Mouse (Mus musculus): ENCODE results near the gene Pkd1l1. TPM values are rescaled to one million over a fixed set of nuclear protein-coding genes. Genes with fewer than 3 reads are reported as not detected.
A peak's percentile ranks its signal among the peaks of the same experiment; 100 is the strongest.

Gene Pkd1l1
- 0.02 and 0.07 TPM in 2 replicates for polyA plus RNA-seq (2015; fragmentation: Nextera tagmentation; extraction: Ambion mirVana)

DNA sequence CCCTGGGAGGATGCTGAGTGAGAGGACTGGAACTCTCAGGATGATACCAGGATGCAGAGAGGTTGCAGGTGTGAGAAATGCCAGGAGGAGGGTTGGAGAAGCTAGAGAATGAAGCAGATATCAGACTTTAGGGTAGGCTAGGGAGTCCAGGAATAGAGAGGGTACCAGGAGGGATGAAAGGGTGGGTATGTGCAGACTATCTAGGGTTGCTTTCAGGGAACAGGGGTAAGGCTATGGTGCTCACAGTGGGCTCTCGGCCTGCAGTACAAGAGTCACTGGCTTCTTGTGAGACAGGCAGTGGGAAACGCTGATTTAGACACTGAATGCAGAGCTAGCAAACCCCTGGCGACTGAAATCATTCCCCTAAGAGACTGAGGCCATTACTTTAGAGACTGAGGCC, at the start of gene Pkd1l1:
Gene Pkd1l1 (minus strand): TSS at position 101 of the 400 bp plus-strand sequence.
- H3K4me2 ChIP-seq (replicated peaks; ENCODE audit: low read depth, low read length), result no peak within 1 kb of the TSS
- no peak within 1 kb of the TSS for H3K4me3 ChIP-seq (ENCODE audit: low read depth, low read length)
- 79% methylated on average over 3 of the region's 3 CpGs for WGBS
- H3K36me3 ChIP-seq (ENCODE audit: insufficient read depth, low read length), result no peaks in the 10 kb centered on the region
- TF ChIP-seq CTCF (IDR thresholded peaks at IDR 0.05), result no peak
- no peak for TF ChIP-seq EP300 (IDR thresholded peaks at IDR 0.05)
- no peak within 1 kb of the TSS for H3K27ac ChIP-seq (ENCODE audit: low read length)
- H3K27me3 ChIP-seq (replicated peaks; ENCODE audit: insufficient read depth, low read length), result no peaks in the 10 kb centered on the region
- H3K9ac ChIP-seq (replicated peaks; ENCODE audit: low read depth), result no peak within 1 kb of the TSS
- no peaks in the 10 kb centered on the region for H3K4me1 ChIP-seq (ENCODE audit: insufficient read depth, low read depth, low read length)
- DNase-seq (ENCODE audit: low spot score) (no peak), ATAC-seq (no peak)
- no peaks in the 10 kb centered on the region for H3K9me3 ChIP-seq (ENCODE audit: low read length)

DNA sequence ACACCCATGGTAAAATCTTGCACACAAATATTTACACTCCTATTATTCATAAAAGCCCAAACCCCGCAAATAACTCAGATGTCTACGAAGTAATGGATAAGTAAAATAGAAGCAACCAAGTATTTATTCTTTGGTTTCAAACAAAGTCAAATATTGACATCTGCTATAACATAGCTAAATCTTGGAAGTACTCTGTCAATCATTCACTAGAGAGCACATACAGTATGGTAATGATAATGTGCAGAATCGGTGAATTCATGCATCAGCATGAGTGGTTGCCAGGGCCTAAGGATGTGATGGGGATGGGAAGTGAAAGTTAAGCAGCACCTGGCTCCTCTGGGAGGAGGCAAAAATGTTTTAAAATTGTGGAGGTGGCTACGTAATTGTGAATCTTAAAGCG, 47.1 kb upstream of the Pkd1l1 start:
- H3K27me3 ChIP-seq (replicated peaks; ENCODE audit: insufficient read depth, low read length), result no peaks in the 10 kb centered on the region
- H3K4me3 ChIP-seq (ENCODE audit: low read depth, low read length), result no peak overlapping the region
- no peaks in the 10 kb centered on the region for H3K4me1 ChIP-seq (ENCODE audit: insufficient read depth, low read depth, low read length)
- no peak overlapping the region for H3K4me2 ChIP-seq (replicated peaks; ENCODE audit: low read depth, low read length)
- H3K9ac ChIP-seq (replicated peaks; ENCODE audit: low read depth), result no peak overlapping the region
- ATAC-seq, result no peak
- WGBS, result 60% methylated on average over 5 of the region's 5 CpGs
- DNase-seq (ENCODE audit: low spot score), result no peak
- no peak overlapping the region for H3K27ac ChIP-seq (ENCODE audit: low read length)
- TF ChIP-seq CTCF (IDR thresholded peaks at IDR 0.05), result no peak
- no peak for TF ChIP-seq EP300 (IDR thresholded peaks at IDR 0.05)
- no peaks in the 10 kb centered on the region for H3K9me3 ChIP-seq (ENCODE audit: low read length)
- H3K36me3 ChIP-seq (ENCODE audit: insufficient read depth, low read length), result no peaks in the 10 kb centered on the region

- Histone ChIP-seq H3K36me3 (ENCODE audit: insufficient read depth, low read length) (no peaks in the 10 kb centered on the region), H3K27ac (ENCODE audit: low read length) (no peak overlapping the region), H3K4me3 (ENCODE audit: low read depth, low read length) (no peak overlapping the region), H3K27me3 (replicated peaks; ENCODE audit: insufficient read depth, low read length) (no peaks in the 10 kb centered on the region), H3K4me1 (ENCODE audit: insufficient read depth, low read depth, low read length) (no peaks in the 10 kb centered on the region), H3K4me2 (replicated peaks; ENCODE audit: low read depth, low read length) (no peak overlapping the region), H3K9me3 (ENCODE audit: low read length) (no peaks in the 10 kb centered on the region), H3K9ac (replicated peaks; ENCODE audit: low read depth) (no peak overlapping the region)
- DNase-seq (ENCODE audit: low spot score) (no peak), ATAC-seq (no peak)
- 65% methylated on average over 6 of the region's 6 CpGs for WGBS
- TF ChIP-seq EP300 (IDR thresholded peaks at IDR 0.05) (no peak), CTCF (IDR thresholded peaks at IDR 0.05) (no peak)
Observed at GRCm38 (mm10) chr11:9018491-9019267, 45.6 kb upstream of the Pkd1l1 start.

- Histone ChIP-seq H3K4me3 (ENCODE audit: low read depth, low read length) (no peak overlapping the region), H3K9ac (replicated peaks; ENCODE audit: low read depth) (no peak overlapping the region), H3K4me1 (ENCODE audit: insufficient read depth, low read depth, low read length) (no peaks in the 10 kb centered on the region), H3K36me3 (ENCODE audit: insufficient read depth, low read length) (no peaks in the 10 kb centered on the region), H3K9me3 (ENCODE audit: low read length) (no peaks in the 10 kb centered on the region), H3K4me2 (replicated peaks; ENCODE audit: low read depth, low read length) (no peak overlapping the region), H3K27ac (ENCODE audit: low read length) (no peak overlapping the region), H3K27me3 (replicated peaks; ENCODE audit: insufficient read depth, low read length) (no peaks in the 10 kb centered on the region)
- TF ChIP-seq EP300 (IDR thresholded peaks at IDR 0.05) (no peak), CTCF (IDR thresholded peaks at IDR 0.05) (no peak)
- WGBS, result 73% methylated on average over 3 of the region's 3 CpGs
- DNase-seq (ENCODE audit: low spot score) (no peak), ATAC-seq (no peak)
Observed at GRCm38 (mm10) chr11:9014740-9015139, 41.7 kb upstream of the Pkd1l1 start.

GRCm38 (mm10) chr11:9011348-9011747, 38.3 kb upstream of the Pkd1l1 start:
- ATAC-seq (peak; percentile 36; the same call in 1 of the 2 replicates), DNase-seq (ENCODE audit: low spot score) (no peak)
- 4% methylated on average over 3 of the region's 3 CpGs for WGBS
- H3K27ac ChIP-seq (ENCODE audit: low read length), result peak overlapping the region; percentile 72; the same call in 1 of the 2 replicates
- H3K36me3 ChIP-seq (ENCODE audit: insufficient read depth, low read length), result peaks cover 1% of the 10 kb centered on the region; the same call in 1 of the 2 replicates
- no peaks in the 10 kb centered on the region for H3K9me3 ChIP-seq (ENCODE audit: low read length)
- TF ChIP-seq EP300 (IDR thresholded peaks at IDR 0.05) (no peak), CTCF (IDR thresholded peaks at IDR 0.05) (no peak)
- H3K9ac ChIP-seq (replicated peaks; ENCODE audit: low read depth), result peak overlapping the region; percentile 68; the same call in 1 of the 2 replicates
- peak overlapping the region; percentile 58 for H3K4me2 ChIP-seq (replicated peaks; ENCODE audit: low read depth, low read length)
- H3K27me3 ChIP-seq (replicated peaks; ENCODE audit: insufficient read depth, low read length), result no peaks in the 10 kb centered on the region
- H3K4me3 ChIP-seq (ENCODE audit: low read depth, low read length), result peak overlapping the region; percentile 63
- H3K4me1 ChIP-seq (ENCODE audit: insufficient read depth, low read depth, low read length), result no peaks in the 10 kb centered on the region

- peak; percentile 98 for ATAC-seq
Observed at GRCm38 (mm10) chr11:9010853-9011339, 37.8 kb upstream of the Pkd1l1 start, which contains the start of gene Hus1. Gene Hus1 (minus strand): TSS chr11:9011191.

More at GRCm38 (mm10) chr11:9010853-9011339, 37.8 kb upstream of the Pkd1l1 start, which contains the start of gene Hus1:
- peak; percentile 26; the same call in 1 of the 2 replicates for TF ChIP-seq EP300 (IDR thresholded peaks at IDR 0.05)
- no peak for TF ChIP-seq CTCF (IDR thresholded peaks at IDR 0.05)
- peak within 1 kb of the TSS; percentile 68 for H3K9ac ChIP-seq (replicated peaks; ENCODE audit: low read depth)
- no peaks in the 10 kb centered on the region for H3K27me3 ChIP-seq (replicated peaks; ENCODE audit: insufficient read depth, low read length)
- WGBS, result under 1% methylated on average over 43 of the region's 43 CpGs
- peak; percentile 91 for DNase-seq (ENCODE audit: low spot score)
- peak within 1 kb of the TSS; percentile 72 for H3K27ac ChIP-seq (ENCODE audit: low read length)
- peak within 1 kb of the TSS; percentile 63 for H3K4me3 ChIP-seq (ENCODE audit: low read depth, low read length)
- no peaks in the 10 kb centered on the region for H3K9me3 ChIP-seq (ENCODE audit: low read length)
- no peaks in the 10 kb centered on the region for H3K4me1 ChIP-seq (ENCODE audit: insufficient read depth, low read depth, low read length)
- H3K36me3 ChIP-seq (ENCODE audit: insufficient read depth, low read length), result peaks cover 4% of the 10 kb centered on the region; the same call in 1 of the 2 replicates
- peak within 1 kb of the TSS; percentile 58 for H3K4me2 ChIP-seq (replicated peaks; ENCODE audit: low read depth, low read length)

Data from lung, postnatal 0 days (tissue).